Mouse (Mus musculus) neutrophil, adult 5-6 weeks (primary cell): ENCODE measurements around the gene Lpcat4. TPM values are rescaled to one million over a fixed set of nuclear protein-coding genes. Genes with fewer than 3 reads are reported as not detected.
"Not testable (repeated sequence)": the region's sequence is repeated elsewhere in the genome, so short reads cannot be mapped to it uniquely, and the experiment has no call there.

Source experiments
- ATAC-seq: fragments of 151-379, 151-347 bp; 2 replicates; pipeline ENCODE4 v1.8.0; 2017; ENCODE audit warnings: mild to moderate bottlenecking, moderate TSS enrichment; ENCODE audit not compliant: insufficient number of reproducible peaks, poor library complexity, low FRiP score, severe bottlenecking; ENCODE audit errors: extremely low read depth
- total RNA-seq: library from RNA; stranded (forward); fragments of 200-1000 nt; gene quantifications from 2 replicates; pipeline ENCODE4 v1.2.3, GENCODE M21; 2017

Gene Lpcat4
- total RNA-seq, 1 experiment from 2014 or later: 19.2 TPM

- peak; percentile 47; the same call in 1 of the 2 replicates for ATAC-seq
Observed at GRCm38 (mm10) chr2:112254675-112255515, 15.6 kb downstream of the Lpcat4 start.

- ATAC-seq: no peak
Observed at GRCm38 (mm10) chr2:112259241-112259962, 20.1 kb downstream of the Lpcat4 start, which contains the start of gene Nutm1. TSS of gene Nutm1 (minus strand) at chr2:112259291.

GRCm38 (mm10) chr2:112261748-112262653 is 22.7 kb downstream of the Lpcat4 start, which contains the start of gene Nop10:
TSS of gene Nop10 (plus strand) at chr2:112261926.
- peak; percentile 63 for ATAC-seq

GRCm38 (mm10) chr2:112262779-112263295 is 23.6 kb downstream of the Lpcat4 start:
- no peak for ATAC-seq

GRCm38 (mm10) chr2:112264364-112264763 is 25.1 kb downstream of the Lpcat4 start:
- no peak for ATAC-seq

- ATAC-seq: peak; percentile 84
Observed at GRCm38 (mm10) chr2:112265448-112266241, 26.4 kb downstream of the Lpcat4 start, which contains the start of gene Slc12a6. TSS of gene Slc12a6 (plus strand) at chr2:112265825.

GRCm38 (mm10) chr2:112266242-112266592 is 26.9 kb downstream of the Lpcat4 start, which contains the start of gene Gm21985:
TSS of gene Gm21985 (plus strand) at chr2:112266314.
- peak; percentile 32; the same call in 1 of the 2 replicates for ATAC-seq

GRCm38 (mm10) chr2:112266780-112267179 is 27.5 kb downstream of the Lpcat4 start:
- ATAC-seq: no peak

GRCm38 (mm10) chr2:112267547-112268269 is 28.4 kb downstream of the Lpcat4 start:
- ATAC-seq: peak; percentile 42; the same call in 1 of the 2 replicates

- ATAC-seq: no peak
Observed at GRCm38 (mm10) chr2:112270011-112270410, 30.7 kb downstream of the Lpcat4 start.

GRCm38 (mm10) chr2:112272909-112273308 is 33.6 kb downstream of the Lpcat4 start:
- ATAC-seq: no peak

GRCm38 (mm10) chr2:112273474-112273873 is 34.2 kb downstream of the Lpcat4 start:
- no peak for ATAC-seq

GRCm38 (mm10) chr2:112276870-112277269 is 37.6 kb downstream of the Lpcat4 start:
- ATAC-seq: 0 out of 2 replicates have a peak, but pooled peaks have one; percentile 13

GRCm38 (mm10) chr2:112282846-112283245 is 43.6 kb downstream of the Lpcat4 start:
- no peak for ATAC-seq

GRCm38 (mm10) chr2:112284363-112285030 is 45.2 kb downstream of the Lpcat4 start:
- ATAC-seq: peak; percentile 30; the same call in 1 of the 2 replicates

GRCm38 (mm10) chr2:112285031-112285390 is 45.7 kb downstream of the Lpcat4 start:
- no peak for ATAC-seq

GRCm38 (mm10) chr2:112286062-112286461 is 46.8 kb downstream of the Lpcat4 start:
- ATAC-seq: not testable (repeated sequence)
